Mouse (Mus musculus) heart, postnatal 36 days (tissue): ENCODE measurements around the gene Aoc1. TPM values are rescaled to one million over a fixed set of nuclear protein-coding genes. Genes with fewer than 3 reads are reported as not detected.

ENCODE experiments used
- DNase-seq, 2 experiments: peaks; one replicate each; pipeline ENCODE4 v3.0.0; 2021 to 2022
- intact Hi-C: fragments of 180-260 bp; cut with DNase I; formaldehyde crosslinking; loops from one replicate; pipeline ENCODE4 v1.15.1; 2025
- total RNA-seq, 2 experiments: library from RNA; stranded (reverse); gene quantifications; 2 replicates each; pipeline ENCODE4 v1.2.3; 2021

Aoc1 gene
- total RNA-seq, 2 experiments from 2014 or later, result not detected

DNA sequence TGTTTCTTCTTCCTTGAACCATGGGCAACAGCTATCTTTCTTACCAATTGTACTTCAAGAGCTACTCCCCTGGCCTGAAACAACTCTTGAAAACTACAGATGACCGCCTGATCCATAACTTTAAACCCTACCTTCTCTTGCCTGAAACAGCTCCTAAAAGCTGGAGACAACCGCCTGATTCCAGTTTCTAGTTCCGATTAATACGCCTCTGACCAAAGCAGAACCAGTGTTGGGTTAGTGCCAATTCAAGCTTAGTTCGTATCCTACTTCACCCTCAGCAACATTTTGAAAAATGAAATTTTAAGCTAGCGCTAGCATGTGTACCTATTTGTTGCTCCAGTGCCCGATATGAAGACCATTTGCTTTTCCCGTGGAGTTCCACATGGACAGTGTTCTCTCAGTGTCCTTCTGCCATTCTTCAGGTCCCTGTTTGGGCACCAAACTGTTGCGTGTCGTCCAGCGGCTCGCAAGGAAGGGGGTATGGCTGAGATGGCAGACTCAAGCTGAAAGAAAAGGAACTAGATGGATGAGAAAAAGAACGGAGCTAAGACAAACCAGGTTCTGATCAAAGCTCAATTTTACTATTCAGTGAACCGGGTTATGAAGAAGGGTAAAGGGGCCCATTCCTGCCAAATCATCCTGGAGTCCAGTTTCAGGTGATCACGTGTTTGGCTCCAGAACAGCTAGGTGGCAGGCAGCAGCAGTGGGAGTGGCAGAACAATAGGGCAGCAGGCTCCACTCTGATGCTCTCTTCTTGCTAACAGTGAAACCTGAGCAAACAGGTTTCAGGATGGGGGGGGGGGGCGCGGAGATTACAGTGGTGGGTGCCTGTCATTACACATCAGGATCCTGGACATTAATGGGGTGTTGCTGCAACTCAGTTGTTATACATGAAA is 30.1 kb downstream of the Aoc1 start:
- intact Hi-C loops, result no loop called here
- no peak for DNase-seq

DNA sequence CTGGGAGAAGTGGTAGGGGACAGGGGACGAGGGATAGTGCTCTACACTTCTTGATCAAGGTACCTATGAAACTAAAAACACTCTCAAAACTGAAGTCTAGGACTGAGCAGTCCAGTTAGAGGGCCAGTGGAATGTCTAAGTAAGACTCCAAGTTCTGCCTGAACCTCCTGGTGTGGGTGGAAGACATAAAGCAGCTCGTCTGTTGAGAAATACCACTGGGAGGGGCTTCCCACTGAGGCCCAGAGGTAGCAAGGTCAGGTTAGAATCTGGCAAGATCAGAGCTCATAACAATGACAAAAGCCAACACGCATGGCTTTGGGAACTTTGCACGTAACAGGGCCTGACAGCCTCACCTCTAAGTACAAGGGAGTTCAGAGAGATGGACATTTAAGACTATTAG is 30.7 kb downstream of the Aoc1 start:
- DNase-seq, result no peak
- intact Hi-C loops, result no loop called here

- no peak for DNase-seq
- intact Hi-C loops, result no loop called here
Observed at GRCm38 (mm10) chr6:48905606-48906005, 32.9 kb downstream of the Aoc1 start.

- intact Hi-C loops, result no loop called here
- DNase-seq, result no peak
Observed at GRCm38 (mm10) chr6:48906371-48906770, 33.7 kb downstream of the Aoc1 start.

DNA sequence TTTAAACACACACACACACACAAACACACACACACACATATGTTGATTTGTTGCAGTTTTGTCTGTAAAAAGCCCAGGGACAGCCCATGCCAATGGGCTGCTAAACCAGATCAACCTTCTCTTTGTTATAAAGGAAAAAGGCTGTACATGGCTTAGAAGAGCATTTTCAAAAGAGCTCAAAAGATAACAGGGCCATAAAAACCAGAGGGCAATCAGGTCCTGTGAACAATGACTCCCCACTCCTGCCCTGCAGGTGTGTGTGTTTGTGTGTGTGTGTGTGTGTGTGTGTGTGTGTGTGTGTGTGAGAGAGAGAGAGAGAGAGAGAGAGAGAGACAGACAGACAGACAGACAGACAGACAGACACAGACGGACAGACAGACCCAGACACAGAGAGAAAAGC is 36.5 kb downstream of the Aoc1 start:
- intact Hi-C loops, result no loop called here
- no peak for DNase-seq

DNA sequence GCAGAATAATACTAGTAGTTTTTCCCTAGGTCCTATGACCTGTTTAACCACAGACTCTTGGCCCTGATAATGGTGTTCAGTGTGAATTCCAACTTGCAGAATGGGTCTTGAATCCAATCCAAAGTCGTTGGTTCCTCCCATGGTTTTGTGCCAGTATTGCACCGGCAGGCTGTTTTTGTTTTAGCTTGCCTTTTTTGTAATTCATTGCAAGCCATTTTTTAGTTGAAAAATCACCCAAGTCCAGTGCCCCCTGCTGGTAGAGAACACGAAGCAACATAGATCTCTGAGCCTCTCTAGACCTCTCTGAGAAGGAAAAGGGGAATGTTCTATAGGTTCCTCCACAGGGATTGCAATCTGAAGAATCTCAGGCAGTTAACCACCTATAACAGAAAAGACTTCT is 39.3 kb downstream of the Aoc1 start:
- intact Hi-C loops, result loop anchor here (5.0 kb wide), 1 partner anchor 95 kb away; no protein-coding TSS in a partner anchor
- no peak for DNase-seq

DNA sequence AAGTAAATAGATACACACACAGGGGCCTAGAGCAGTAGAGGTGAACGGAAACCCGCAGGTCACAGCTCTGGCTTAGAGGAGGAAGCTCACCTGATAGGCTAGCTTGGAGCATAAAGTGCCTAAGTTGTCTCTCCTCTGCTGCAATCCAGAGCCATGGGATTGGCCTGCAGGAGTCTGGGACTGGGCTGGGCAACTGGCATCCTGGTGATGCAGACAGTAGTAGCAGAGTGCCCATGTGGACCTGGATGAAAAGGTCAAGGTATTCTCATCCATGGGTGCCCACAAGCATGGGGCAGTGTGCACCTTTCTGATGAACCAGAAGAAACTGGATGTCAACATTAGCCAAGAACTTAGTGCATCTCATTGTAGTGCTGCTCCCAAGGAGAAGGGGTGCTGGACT is 40.9 kb downstream of the Aoc1 start:
- intact Hi-C loops, result loop anchor here (5.0 kb wide), 1 partner anchor 96 kb away; no protein-coding TSS in a partner anchor
- DNase-seq, result no peak

- DNase-seq, result no peak
Observed at GRCm38 (mm10) chr6:48929595-48929994, 56.9 kb downstream of the Aoc1 start, which contains the start of gene 1600015I10Rik. 1600015I10Rik (plus strand) TSS chr6:48929895.

DNA sequence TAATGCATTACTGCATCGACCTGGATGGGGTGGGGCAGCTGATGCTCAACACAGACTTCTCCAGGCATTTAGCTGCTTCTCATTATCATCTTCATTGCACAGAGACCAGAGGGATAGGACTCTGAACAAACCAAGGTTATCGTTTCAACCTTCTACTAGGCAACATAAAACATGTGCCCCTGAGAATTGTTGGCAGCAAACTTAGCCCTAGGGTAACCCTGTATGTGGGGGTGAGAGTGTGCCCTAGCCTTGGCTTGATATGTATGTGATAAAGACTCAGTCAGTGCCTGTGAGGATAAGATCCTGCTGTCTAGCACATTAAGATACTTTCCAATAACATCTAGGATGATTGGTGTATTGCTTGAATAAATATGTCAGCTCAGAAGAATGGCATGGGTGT is 76.9 kb downstream of the Aoc1 start:
- intact Hi-C loops, result no loop called here
- DNase-seq, result no peak

More at GRCm38 (mm10) chr6:48929595-48929994, 56.9 kb downstream of the Aoc1 start, which contains the start of gene 1600015I10Rik:
- intact Hi-C loops, result no loop called here

- DNase-seq, result no peak
- intact Hi-C loops, result loop anchor here (10.0 kb wide), 1 partner anchor 306 kb away; the partner anchor contains the start of gene Gimap8
Observed at GRCm38 (mm10) chr6:48950676-48951075, 78.0 kb downstream of the Aoc1 start.

DNA sequence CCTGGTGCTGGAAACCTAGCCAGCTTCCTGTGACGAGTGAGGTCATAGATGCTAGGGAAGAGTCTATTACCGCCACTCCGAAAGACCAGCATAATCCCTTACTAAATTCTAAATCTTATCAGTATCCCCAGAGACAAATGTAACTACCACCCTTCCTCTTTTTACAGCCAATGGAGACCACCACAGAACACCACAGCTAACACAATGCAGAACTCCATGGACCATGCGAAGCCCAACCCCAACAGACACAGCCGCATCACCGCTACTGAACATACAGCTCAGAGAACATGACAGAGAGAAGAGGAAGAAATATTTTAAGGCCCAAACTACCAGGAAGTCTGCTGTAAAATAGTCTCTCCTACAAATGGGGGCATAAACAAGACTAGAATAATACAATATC is 78.9 kb downstream of the Aoc1 start:
- intact Hi-C loops, result loop anchor here (10.0 kb wide), 1 partner anchor 307 kb away; the partner anchor contains the start of gene Gimap8
- no peak for DNase-seq

- no peak for DNase-seq
- intact Hi-C loops, result loop anchor here (1.0 to 10.0 kb wide), 2 partner anchors 91 to 308 kb away; partner anchors contain the start of gene Gimap8
Observed at GRCm38 (mm10) chr6:48953220-48953619, 80.5 kb downstream of the Aoc1 start.

DNA sequence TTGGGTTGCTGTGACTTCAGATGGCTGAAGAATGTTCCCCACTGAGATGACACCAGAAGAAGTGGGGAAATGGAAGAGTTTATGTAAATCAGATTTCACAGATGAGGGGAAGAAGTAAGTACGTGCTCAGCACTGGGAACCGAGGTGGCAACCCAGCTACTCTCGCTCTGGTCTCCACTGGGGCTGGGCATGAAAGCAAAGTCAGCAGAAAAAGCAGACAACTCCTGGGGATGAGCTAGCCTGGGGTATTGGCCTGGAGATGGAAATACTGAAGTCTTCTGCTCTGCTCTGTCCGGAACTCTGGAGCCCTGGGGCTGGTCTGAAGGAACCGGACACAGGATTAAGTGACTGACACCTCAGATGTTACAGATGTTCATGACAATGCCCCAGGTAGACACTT is 81.5 kb downstream of the Aoc1 start:
- no peak for DNase-seq
- intact Hi-C loops, result loop anchor here (2.0 to 10.0 kb wide), 2 partner anchors 135 to 309 kb away; partner anchors contain the start of gene Gimap8

DNA sequence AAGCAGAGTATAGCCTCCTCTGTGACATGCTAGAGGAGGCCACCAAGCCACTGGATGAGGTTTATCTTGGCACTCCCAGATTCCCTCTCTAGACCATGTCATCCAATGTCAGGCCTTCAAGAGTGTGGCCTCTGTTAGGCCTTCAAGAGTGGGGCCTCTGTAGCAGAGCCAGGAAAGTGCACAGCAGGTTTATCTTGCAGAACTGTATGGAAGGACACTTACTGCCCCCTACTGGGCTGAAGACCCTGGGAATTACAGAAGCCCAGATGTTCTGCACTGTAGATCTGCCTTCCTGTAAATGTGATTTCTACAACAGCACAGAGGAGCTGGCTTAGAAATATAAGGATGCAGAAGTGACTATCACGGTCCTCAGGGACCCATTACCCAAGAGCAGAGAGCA is 82.2 kb downstream of the Aoc1 start:
- intact Hi-C loops, result loop anchor here (2.0 to 10.0 kb wide), 3 partner anchors 136 to 310 kb away; partner anchors contain the start of gene Gimap8
- peak; percentile 21 to 41 for DNase-seq

DNA sequence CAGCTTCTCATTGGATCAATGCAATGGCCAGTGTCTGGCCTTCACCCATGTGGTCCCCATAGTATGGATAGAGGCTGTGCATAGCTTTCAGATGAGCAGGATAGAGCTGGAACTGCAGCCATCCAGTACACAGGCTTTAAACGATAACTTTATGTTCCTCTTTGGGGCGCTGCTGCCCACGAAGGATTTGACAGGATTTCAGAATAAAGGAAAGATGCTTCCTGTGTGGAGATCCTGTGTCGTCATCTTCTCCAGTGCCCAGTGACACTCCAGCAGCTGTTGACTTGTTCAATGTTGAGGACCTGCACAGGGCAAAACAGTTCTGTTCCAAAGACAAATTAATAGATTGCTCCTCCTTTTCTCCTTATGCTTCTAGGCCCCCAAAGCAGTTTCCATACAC is 84.1 kb downstream of the Aoc1 start:
- intact Hi-C loops, result loop anchor here (5.0 to 10.0 kb wide), 2 partner anchors 289 to 312 kb away; partner anchors contain the start of gene Gimap8
- DNase-seq, result no peak

- no peak for DNase-seq
- intact Hi-C loops, result loop anchor here (5.0 to 10.0 kb wide), 2 partner anchors 291 to 313 kb away; partner anchors contain the start of gene Gimap8
Observed at GRCm38 (mm10) chr6:48958053-48958452, 85.4 kb downstream of the Aoc1 start.

Other genes with a start within 250 kb of the Aoc1 start
- gene AI854703, start 246.1 kb upstream of the Aoc1 start, total RNA-seq, result under 1 TPM; 0.33 to 0.38 TPM
- 1 to 10 TPM; 6.7 to 6.8 TPM for gene Gimap8, start 225.7 kb upstream of the Aoc1 start, total RNA-seq
- gene Gimap9, start 196.8 kb upstream of the Aoc1 start, total RNA-seq, result 1 to 10 TPM; 4.8 to 5.2 TPM
- gene Gimap4, start 188.3 kb upstream of the Aoc1 start, total RNA-seq, result 10 to 100 TPM; 23.6 to 30.4 TPM
- gene Gimap6, start 164.7 kb upstream of the Aoc1 start, total RNA-seq, result 10 to 100 TPM; 40.5 to 46.0 TPM
- gene Gm28053, start 154.3 kb upstream of the Aoc1 start, total RNA-seq, result 1 to 10 TPM; 3.1 to 4.7 TPM
- under 1 TPM in 1 of 2 experiments, not detected in 1; 0.22 TPM for gene Gimap7, start 154.3 kb upstream of the Aoc1 start, total RNA-seq
- gene Gimap1, start 133.8 kb upstream of the Aoc1 start, total RNA-seq, result 10 to 100 TPM in 1 of 2 experiments, 1 to 10 TPM in 1; 8.1 to 11.8 TPM
- gene Gimap5, start 126.7 kb upstream of the Aoc1 start, total RNA-seq, result 1 to 10 TPM; 6.0 to 6.6 TPM
- under 1 TPM; 0.51 to 0.53 TPM for gene Gimap3, start 102.0 kb upstream of the Aoc1 start, total RNA-seq
- gene Tmem176a, start 32.0 kb upstream of the Aoc1 start, total RNA-seq, result 10 to 100 TPM; 19.8 to 20.0 TPM
- 10 to 100 TPM; 53.6 to 55.3 TPM for gene Tmem176b, start 31.4 kb upstream of the Aoc1 start, total RNA-seq
- gene 1600015I10Rik, start 57.0 kb downstream of the Aoc1 start, total RNA-seq, result not detected
- gene Doxl2, start 102.1 kb downstream of the Aoc1 start, total RNA-seq, result not detected
- not detected for gene Svs1, start 114.0 kb downstream of the Aoc1 start, total RNA-seq
- gene Gpnmb, start 163.7 kb downstream of the Aoc1 start, total RNA-seq, result under 1 TPM; 0.43 to 0.89 TPM
- gene Malsu1, start 200.9 kb downstream of the Aoc1 start, total RNA-seq, result 10 to 100 TPM; 40.9 to 42.7 TPM